Mouse (Mus musculus): Measurements from ENCODE around the gene Oard1.
A peak's percentile ranks its signal among the peaks of the same experiment; 100 is the strongest.

The Oard1 gene

DNA sequence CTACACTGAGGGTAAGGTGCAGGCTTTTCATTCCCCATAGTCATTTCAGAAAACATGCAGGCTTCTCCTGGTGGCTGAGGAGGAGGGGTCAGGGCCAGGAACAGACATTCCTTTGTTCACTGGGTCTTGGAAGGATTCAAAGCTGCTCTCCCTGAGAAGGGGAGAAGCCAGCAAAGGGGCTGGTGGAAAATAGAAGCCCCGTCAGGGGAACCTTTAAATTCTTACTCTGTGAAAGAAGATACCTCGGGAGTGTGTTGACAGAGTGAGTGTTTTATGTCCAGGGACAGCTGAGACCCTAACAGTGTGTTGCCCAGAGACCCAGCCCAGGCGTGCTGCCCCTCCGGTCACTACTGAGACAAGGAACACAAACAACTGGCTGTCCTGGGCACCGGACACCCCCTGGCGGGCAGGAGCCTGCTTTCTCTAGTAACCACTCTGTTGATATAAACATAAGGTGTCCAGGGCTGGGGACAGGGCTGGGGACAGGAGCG is 27.7 kb downstream of the Oard1 start:
- peak in 1 of 2 experiments; percentile 30 for DNase-seq

DNA sequence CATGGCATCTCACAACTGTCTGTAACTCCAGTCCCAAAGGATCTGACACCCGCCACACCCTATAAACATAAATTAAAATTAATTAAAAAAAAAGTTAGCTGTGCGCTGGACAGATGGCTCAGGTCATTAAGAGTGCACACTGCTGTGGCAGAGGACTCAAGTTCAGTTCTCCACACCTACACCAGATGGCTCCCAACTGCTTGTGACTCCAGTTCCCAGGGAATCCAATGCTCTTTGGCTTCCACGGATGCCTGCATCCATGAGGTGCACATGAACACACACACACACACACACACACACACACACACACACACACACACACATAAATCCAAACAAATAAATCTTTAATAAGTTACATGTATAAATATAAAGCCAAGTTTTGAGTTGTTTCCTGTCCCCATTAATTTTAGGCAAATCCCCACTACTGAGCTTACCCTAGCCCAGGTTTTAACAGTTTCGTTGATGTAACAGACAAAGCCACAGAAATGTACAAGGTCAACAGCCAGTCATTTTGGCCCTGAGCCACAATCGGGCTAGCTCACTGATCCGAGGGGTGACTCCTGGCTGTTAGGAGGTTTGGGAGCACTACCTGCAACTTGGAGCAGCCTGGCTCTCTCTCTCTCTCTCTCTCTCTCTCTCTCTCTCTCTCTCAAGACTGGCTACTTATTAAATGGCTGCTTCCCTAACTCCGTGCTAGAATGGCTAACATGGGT is 33.1 kb downstream of the Oard1 start:
- DNase-seq: peak; percentile 20 to 22

DNA sequence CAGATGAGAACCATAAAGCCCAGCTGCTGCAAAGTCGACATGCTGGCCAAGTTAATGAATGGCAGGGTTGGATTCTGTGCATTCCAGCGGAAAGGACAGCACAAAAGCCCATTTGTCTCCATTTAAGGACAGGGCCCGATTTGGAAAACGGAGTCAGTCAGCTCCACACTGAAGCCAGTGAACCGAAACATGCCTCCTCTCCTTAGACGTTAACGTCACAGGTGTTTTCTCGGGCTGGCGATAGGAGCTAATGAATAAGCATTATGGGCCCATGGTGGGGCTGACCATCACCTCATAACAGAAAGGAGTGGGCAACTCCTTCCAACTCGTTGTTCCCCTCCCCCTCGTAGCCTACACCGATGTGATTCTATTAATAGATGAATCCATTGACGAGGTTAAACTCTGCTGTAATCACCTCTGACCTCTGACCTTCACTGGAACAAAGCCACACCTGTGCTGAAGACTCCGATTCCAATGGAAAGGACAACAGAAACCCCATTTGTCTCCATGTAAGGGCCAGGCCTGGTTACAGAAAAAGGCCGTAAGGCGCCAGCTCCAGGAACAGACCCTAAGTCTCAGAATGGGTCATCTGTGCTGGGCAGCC is 33.8 kb downstream of the Oard1 start:
- DNase-seq: no peak

DNA sequence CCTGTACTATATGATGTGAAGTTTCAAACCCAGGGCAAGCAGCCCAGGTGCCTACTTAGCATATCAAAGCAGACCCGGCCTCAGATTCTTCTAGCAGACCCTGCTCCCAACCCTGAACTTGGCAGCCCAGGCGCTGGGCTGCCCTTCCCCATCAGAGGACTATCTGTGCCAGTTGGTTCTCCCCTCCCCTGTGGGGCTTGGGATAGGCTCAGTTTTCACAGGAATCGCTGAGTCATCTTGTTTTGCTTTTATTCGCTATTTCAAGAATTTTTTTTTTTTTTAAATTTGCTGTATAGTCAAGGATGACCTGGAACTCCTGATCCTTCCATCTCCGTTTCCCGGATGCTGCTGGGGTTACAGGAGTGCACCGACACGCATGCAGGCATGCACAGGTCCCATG is 37.9 kb downstream of the Oard1 start:
- no peak for DNase-seq

DNA sequence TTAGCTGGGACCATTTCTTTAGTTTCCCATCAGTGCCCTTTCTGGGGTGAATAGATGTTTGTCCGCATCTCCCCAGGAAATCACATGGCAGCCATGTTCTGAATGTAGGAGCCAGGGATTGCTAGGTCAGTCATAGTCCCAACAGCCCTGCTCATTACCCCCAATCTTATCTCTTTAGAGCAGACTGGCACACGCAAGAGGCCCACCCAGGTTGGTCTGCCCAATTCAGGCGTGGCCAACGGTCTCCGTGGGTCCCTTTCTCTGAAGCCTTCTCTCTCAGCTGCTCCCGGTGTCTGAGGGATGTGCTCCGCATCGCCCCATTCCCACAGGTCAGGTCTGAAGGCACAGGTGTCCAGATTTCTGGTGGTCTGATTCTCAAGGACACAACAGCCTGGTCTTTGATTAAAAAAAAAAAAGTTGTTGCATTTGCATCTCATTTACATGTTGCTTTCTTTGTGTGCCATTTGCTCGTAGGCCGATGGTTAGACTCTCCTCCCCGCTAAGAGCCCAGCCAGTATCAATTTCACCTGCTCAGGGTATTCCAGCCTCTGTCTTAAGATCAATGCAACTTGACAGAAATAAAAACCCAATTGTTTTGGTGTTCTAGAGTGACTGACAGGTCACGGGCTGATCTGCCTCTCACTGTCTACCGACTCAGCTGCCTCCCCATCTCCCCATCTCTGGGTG is 41.0 kb downstream of the Oard1 start:
- no peak for DNase-seq

DNA sequence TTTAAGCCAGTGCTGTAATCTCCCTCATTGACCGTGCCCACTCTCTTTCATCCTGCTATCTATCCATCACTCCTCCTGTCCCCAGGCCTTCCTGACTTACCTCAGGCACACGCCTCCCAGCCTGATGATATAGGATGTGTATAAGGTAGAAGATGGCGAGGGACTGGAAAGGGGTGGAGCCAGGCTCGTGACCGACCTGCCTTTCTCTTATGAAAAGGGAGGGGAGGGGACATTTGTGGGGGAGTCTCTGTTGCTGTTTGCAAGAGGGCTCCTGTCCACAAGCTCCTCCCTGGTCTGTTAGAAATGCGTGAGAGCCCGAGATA is 41.5 kb downstream of the Oard1 start, which contains the start of gene Tspo2:
TSS of gene Tspo2 (minus strand) at position 170 of the 323 bp plus-strand sequence.
- DNase-seq: no peak

DNA sequence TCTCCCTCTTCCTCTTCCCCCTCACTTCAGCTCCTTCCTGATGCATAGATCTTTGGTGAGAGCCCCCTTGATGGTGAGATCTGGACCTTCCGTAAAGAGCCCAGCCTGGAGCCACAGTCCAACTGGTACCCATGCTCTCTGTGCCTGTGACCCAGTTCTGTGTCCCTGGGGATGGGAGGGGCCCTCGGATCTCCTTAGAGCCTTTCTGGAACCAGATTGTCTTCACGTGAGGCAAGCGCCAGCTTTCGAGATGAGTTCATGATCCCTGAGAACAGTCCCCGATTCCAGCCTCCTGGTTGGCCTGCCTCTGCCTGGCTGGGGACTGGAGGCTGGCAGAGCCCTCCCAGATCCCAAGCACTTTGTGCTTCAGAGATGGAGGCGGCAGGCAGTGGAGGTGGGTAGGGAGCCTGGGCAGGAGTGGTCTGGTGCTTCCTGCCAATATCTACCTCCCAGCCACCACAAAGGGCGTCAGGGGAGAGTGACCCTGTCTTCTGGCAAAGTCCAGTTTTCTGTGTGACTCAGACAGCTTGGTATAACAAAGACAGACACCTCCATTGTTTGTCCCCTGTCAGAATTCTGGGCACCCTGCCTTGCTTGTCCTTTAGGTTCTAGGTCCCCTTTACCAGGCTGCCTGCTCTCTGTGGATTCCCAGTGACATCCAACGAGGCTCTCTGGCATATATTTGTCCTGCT is 42.1 kb downstream of the Oard1 start:
- DNase-seq: no peak

DNA sequence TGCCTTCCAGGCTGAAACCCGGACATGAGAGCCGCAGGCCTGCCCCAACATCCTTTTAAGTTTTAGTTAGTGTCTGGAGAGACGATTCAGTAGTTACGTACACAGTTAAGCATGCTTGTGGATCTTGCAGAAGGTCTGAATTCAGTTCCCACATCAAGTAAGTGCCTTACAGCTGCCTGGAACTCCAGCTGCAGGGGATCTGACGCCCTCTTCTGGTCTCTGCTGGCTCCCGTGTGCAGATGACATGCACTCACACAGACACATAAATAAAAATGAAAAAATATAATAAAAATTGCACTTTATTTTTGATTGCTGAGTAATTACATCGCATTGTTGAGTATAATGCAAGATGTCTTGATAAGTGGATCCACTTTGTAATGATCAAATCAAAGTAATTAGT is 43.7 kb downstream of the Oard1 start:
- DNase-seq: no peak

DNA sequence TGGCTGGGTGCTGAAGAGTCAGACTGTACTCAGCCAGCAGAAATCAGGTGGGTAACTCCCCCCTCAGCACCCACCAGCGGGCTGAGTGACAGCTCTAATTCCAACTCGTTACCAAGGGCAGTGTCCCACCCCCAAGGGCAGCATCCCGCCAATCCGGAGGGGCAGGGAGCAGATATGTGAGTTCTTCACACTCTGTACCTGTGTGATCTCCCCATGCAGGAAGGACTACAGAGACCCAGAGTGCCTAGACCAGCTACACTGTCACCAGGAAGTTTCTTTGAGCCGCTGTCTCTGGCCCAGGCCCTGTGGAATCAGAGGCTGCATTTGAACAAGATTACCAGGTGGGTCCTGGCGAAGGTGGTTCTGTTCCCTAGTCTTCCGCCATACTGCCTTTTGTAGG is 44.4 kb downstream of the Oard1 start:
- no peak for DNase-seq

DNA sequence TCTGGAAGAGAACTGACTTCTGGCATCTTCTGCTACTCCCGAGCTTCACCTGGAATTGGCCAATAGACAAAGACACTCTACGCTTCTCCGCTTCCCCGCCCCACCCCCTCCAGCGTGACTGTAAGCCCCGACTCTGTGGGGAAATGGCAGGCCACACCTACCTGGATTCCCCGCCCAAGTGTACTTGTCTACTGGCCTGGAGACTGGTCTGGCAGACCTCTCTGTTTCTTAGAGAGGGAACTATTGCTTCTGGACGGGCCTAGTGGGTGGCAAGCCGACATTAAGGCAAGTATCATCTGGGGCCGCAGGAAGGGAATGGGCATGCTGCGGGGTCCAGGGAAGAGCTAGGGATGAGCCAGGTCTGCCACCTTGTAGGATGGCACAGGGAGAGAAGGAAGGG is 44.9 kb downstream of the Oard1 start, which contains the start of gene Unc5cl:
TSS of gene Unc5cl (plus strand) at position 214 of the 400 bp plus-strand sequence.
- DNase-seq: no peak

DNA sequence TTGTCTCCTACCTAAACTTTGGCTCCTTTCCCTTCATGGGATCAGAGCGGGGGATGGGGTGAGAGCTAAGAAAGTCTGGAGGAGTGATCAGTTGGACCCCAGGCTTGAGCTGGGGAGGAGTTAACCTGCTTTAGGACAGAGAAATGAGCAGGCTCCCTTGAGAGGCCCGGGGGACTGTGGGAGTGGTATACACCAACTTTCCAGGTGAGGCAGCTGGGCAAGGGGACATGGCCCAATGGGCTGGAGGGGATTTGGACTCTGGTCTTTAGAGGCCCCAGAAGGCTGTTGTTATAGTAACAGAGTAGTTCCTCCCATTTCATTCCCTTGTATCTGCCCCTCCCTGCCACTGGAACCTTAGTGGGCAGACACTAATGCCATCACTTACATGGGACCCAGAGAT is 46.1 kb downstream of the Oard1 start:
- DNase-seq: no peak

DNA sequence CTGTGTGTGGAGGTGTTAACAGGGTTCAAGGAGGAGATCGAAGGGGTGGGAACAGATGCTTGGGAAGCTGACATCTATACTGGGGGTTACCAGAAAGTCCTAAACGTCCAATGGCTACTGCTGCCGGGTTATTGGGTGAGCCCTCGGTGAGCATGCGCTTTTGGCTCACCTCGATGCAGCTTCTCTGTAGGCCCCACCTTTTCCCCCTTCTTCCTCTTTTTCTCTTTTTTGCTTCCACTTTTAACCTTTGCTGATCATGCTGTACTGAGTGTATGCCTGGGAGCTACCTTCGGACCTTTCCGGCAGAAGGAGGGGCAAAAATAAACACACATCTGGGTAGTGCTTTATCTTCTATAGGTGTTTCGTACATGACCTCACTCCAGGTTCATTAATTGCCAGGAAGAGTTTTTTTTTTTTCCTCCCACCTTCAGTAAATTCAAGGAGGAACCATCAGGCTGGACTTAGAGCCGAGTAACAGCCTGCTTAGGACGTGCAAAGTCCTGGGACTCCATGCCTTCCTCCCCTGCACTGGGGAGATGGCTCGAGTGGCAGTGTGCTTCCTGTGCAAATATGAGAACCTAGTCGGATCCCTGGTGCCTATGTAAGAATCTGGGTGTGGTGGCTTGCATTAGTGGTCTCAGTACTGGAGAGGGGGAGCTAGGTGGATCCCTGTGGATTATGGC is 48.3 kb downstream of the Oard1 start:
- DNase-seq: no peak

DNA sequence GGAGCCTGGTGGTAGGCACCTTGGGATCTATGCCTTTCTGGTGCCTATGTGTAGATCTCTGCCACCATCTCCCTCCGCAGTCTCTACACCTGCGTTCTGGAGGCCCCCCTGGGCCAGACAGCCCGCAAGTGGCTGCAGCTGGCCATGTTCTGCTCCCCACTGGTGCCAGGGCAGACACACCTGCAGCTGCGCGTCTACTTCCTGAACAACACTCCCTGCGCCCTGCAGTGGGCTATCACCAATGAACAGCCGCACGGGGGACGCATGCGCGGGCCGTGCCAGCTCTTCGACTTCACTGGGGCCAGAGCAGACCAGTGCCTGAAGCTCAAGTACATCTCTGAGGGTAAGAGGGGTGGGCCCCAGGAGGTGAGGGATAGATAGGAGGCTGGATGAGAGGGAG is 52.3 kb downstream of the Oard1 start:
- no peak for DNase-seq

DNA sequence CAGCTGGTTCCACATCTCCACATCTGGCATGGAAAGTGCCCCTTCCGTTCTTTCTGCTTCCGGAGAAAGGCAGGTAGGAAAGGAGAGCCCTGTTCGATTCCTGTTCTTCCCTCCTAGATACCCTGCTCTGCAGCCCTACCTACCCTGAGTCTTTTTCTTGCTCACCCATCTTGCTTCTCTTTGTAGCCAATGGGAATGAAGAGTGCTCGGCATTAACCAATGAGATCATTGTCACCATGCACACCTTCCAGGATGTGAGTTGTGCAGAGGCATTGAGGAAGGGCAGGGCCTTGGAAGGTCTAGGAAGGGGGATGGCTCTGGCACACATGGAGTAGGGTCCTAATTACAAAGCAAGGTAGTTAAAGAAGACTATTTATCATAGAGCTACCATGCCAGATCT is 53.6 kb downstream of the Oard1 start:
- no peak for DNase-seq
